Mouse (Mus musculus) adrenal gland, postnatal 36 days (tissue): ENCODE measurements at regions not wholly inside any gene's neighbourhood (a gene's known extent, or its start where the extent isn't known, plus 50 kb on each side); places are given as distances from the start of the nearest gene placed in this dataset.

Source experiments
- DNase-seq, 2 experiments: peaks; one replicate each; pipeline ENCODE4 v3.0.0; 2021; ENCODE audit warnings: mixed read lengths in 1 of 2

DNA sequence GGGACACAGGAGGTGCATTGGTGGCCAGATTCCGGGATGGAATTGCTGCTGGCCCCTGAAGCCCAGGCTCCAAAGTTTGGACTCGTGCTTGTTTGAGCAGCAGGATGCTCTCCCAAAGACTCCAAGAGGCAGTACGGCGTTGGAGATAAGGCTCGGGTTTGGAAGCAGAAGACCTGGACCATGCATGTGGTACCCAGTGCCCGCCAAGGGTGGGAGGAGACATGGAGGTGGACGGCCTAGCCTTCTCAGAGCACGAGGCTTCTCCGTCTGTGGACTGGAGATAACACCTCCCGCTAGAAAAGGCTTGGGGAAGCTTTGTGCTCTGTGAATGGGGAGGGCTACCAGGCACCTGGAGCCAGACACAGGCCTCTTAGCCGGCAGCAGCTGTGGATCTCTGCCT lies 271.7 kb downstream of the Rps6kc1 start:
- no peak for DNase-seq

DNA sequence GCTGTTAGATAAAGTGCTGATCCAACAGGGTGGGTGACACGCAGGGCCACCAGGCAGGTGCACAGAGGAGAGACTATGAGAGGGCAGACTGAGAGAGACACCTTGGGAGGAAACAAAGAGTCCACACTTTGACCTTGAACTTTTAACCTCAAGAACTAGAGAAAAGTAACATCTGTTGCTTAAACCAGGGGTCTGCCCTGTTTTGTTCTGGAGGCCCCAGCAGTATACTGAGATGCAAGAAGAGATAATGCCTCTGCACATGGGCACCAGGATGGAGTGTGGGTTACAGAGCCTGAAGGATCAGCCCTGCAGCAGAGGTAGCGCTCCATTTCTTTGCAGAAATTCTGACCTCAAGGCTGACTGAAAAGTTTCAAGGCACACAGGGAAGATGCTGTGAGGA lies 276.6 kb downstream of the Rps6kc1 start:
- no peak for DNase-seq

- DNase-seq, result no peak
These were observed 279.9 kb downstream of the Rps6kc1 start for GRCm38 (mm10) chr1:190631641-190632040.

- no peak for DNase-seq
These were observed 281.4 kb downstream of the Rps6kc1 start for GRCm38 (mm10) chr1:190630193-190630592.

DNA sequence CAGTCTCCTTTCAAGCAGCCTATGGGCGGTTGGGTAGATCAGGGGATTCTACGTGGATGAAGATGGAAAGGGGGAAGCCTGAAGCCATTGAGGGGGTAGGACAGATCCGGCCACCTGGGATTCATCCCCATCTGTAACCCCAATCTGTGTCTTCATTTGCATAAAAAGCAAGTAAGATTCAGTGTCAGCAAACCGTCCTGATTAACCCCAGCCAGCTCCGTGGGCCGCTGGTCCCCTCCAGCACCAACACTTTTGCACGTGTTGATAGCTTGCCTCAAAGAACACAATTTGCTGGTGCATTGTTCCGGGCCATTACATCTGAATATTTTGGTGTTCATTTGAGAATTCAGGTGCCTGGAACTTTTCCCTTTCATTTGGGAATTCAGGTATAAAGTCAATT lies 287.7 kb downstream of the Rps6kc1 start:
- no peak for DNase-seq

GRCm38 (mm10) chr1:190600425-190600824 lies 311.1 kb downstream of the Rps6kc1 start:
- DNase-seq, result no peak

GRCm38 (mm10) chr1:190599622-190600021 lies 311.9 kb downstream of the Rps6kc1 start:
- DNase-seq, result no peak

GRCm38 (mm10) chr1:190596209-190596608 lies 315.4 kb downstream of the Rps6kc1 start:
- DNase-seq, result peak in 1 of 2 experiments; percentile 4

- DNase-seq, result no peak
These were observed 319.9 kb downstream of the Rps6kc1 start for GRCm38 (mm10) chr1:190591621-190592020.

GRCm38 (mm10) chr1:190589586-190589985 lies 322.0 kb downstream of the Rps6kc1 start:
- no peak for DNase-seq

- no peak for DNase-seq
These were observed 328.3 kb downstream of the Rps6kc1 start for GRCm38 (mm10) chr1:190583272-190583671.

GRCm38 (mm10) chr1:190580653-190581052 lies 330.9 kb downstream of the Rps6kc1 start:
- DNase-seq, result no peak

DNA sequence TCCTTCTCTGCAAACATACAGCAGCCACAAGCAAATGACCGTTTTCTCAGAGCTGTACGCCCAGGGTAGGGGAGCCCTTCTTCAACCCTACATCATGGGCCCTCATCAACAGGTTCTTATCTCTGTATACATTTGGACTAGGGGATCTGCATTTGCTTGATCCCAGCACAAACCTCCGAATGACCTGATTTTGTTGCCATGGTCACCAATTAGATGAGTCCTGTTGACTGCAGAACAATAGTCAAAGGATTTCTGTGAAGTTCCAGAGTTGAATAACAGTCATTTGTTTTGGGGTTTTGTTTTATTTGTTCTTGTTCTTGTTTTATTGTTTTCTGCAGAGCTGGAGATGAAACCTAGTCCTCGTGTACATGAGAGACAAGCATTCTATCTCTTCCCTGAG lies 340.6 kb downstream of the Rps6kc1 start:
- no peak for DNase-seq

DNA sequence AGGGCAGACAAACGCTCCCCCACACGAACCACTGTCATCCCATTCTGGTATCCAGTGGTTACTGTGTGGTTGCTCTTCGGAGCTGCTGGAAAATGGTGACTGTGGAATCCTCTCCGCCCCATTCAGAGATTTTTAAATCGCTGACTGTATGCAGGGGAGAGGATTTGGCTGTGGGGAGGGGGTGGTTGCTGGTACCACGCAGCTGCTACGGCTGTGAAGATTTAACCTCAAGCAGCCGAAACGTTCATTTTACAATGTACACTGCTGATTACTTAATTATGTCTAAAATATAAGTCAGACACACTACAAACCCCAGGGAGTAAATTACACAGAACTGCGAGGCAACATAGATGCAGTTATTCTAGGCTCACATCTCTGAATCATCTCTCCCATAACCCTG lies 341.0 kb downstream of the Rps6kc1 start:
- DNase-seq, result no peak

GRCm38 (mm10) chr1:190566744-190567143 lies 344.8 kb downstream of the Rps6kc1 start:
- no peak for DNase-seq

DNA sequence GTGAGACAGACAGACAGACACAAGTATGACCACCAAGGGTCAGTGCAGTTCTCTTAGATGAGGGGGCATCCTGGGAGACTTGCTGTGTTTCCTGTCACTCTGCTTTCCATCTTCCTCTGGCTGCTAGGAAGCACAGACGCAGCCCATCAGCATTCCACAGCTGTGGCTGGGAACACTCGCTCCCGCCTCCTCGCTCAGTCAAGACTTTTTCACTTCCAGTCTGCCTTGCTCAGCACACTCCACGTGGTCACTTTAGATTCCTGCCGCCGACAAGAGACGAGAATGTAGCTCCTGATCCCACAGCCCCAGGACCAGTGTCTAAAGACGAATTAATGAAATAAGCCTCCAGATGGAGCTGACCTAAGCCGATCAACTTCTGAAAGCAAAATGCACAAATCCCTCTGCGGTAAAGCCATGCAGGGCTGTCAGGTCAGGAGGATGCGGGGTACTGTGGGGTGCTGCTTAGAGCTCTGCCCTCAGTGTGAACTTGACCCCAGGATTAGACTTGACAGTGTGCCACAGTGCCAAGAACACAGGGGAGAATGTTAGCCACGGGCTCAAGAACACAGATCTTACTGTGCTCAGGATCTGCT lies 348.6 kb downstream of the Rps6kc1 start:
- DNase-seq, result no peak

GRCm38 (mm10) chr1:190560086-190560485 lies 351.5 kb downstream of the Rps6kc1 start:
- DNase-seq, result no peak

DNA sequence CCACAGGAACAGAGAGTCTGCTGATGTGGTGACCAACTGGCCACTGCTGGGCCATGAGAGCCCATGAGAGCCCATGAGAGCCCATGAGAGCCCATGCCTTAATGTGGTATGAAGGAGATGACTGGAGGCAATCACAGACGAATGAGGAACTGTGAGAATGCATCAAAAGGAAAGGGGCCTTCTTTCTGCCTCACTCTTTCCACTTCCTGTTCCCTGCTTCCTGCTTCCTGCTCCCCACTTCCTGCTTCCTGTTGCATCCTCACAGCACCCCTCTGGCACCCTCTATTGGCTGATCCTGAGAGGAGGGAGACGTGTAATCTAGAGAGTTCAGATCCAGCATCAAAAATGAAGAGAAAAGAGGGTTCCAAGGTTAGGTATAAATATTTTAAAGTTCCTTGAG lies 369.7 kb downstream of the Rps6kc1 start:
- DNase-seq, result peak; percentile 9 to 18

DNA sequence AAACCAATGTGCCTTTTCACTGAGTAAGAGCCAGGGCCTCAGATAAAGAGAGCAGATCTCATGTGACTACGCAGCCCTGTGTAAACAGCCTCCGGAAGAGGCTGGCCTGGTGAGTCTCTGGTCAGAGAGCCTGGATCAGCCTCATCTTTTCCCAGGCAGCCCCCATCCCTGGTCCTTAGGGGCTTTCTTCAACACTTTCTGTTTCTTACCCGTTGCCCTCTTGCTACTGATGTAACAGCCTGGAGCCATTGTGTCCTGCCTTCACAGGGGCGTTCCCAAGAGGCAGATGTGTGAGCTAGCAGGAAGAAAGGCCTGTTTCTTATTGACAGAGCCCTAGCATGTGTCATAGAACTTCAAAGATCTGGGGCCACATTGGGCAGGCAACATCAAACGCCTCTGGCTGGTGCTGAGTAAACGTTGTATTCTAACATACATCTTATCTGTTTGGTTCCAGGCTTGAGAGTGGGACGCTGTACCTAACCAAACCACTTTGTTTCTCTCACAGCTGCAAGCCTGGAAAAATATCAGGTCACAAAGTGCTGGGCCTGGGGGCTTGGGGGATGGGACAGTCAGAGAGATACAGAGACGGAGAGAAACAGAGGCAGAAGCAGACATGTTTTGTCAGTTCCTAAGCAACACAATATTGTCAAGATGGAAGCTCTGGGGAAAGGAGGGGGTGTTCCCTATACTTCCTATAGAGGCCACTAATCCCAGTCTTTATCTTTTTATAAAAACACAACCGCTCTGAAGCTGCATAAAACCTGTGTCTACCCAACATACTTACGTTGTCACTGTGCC lies 362.6 kb upstream of the Prox1 start:
- no peak for DNase-seq

- DNase-seq, result no peak
These were observed 360.7 kb upstream of the Prox1 start for GRCm38 (mm10) chr1:190531224-190531623.

DNA sequence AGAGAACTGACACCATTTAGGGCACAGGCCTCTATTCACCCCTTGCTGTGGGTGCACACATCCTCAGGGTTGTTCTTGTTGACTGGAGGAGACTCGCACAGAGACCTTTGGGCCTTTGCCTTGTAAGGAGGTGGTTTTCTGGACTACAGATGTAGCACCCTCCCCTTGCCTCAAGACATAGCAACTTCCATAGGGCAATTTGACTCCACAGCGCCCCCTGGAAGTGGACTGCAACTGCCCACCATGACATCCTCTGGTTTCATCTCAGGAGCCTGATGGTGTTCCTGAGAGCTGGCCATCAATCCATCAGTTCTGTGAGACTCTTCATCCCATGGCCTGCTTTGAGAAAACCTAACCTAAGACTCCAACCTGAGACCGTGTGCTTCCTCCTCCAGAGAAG lies 359.6 kb upstream of the Prox1 start:
- DNase-seq, result no peak

DNA sequence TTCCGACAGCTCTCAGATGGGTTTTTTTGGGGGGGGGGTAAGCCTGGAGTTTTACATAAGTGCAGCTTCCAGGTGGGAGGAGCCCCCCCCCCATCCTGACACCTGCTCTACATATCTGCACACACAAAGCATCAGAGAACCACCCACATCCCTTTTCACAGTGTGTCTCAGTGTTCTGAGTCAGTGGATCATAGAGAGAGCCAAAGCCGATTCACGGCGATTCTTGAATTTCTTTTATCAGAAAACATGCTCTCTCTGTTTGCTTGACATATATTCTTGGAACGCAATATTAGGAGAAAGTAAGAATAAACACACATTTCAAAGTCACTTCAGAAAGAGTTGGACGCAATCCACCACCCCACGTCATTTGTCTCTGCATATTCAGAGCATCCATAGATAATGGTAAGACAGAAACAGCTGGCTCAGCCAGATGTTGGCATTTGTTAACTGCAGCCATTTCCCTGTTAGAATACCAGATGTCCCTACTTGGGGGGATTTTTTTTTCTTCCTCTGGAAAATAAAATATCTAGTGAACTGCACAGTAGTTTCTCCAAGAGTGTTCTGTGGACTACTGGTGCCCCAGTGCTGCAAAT lies 357.1 kb upstream of the Prox1 start:
- no peak for DNase-seq

- no peak for DNase-seq
These were observed 356.1 kb upstream of the Prox1 start for GRCm38 (mm10) chr1:190526634-190527033.

DNA sequence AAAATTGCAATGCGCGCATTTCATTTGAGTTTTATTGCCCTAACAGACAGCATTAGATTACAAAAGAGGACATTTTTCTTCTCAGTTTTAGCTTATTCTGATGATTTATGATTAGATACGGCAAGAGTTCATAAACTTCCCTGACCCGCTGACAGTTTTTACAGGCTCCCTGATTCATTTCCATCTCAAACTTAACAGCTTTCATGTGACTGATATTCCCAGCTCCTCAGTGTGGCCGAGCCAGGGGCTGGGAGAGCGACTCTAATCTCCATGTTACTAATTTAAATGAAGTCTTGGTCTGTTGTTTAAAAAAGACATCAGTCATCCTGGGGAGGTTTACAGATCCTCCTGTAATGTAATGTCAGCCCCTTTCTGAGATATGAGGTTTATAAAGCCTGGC lies 355.5 kb upstream of the Prox1 start:
- no peak for DNase-seq
